Mouse (Mus musculus) thymus, postnatal 25 days (tissue): ENCODE results near the gene Cse1l.

Experiments
- DNase-seq: peaks from one replicate; pipeline ENCODE4 v3.0.0; 2022

Cse1l gene

DNA sequence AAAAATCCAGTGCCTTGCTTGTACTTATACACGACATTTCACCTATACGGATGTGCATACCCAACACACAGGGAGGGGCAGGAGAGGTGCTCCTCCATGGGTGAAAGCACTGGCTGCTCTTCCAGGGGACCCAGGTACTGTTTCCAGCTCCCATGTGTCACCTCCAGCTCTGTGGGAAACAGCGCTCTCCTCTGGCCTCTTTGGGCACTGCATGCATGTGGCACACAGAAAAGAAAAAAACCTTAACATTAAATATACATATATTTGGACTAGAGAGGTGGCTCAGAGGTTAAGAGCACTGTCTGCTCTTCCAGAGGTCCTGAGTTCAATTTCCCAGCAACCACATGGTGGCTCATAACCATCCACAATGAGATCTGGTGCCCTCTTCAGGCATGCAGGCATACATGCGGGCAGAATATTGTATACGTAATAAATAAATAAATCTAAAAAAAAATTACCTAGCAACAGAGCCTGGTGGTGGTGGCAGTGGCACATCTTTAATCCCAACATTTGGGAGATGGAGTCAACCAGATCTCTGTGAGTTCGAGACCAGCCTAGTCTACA is 2.0 kb upstream of the Cse1l start:
- DNase-seq: peak; percentile 5

DNA sequence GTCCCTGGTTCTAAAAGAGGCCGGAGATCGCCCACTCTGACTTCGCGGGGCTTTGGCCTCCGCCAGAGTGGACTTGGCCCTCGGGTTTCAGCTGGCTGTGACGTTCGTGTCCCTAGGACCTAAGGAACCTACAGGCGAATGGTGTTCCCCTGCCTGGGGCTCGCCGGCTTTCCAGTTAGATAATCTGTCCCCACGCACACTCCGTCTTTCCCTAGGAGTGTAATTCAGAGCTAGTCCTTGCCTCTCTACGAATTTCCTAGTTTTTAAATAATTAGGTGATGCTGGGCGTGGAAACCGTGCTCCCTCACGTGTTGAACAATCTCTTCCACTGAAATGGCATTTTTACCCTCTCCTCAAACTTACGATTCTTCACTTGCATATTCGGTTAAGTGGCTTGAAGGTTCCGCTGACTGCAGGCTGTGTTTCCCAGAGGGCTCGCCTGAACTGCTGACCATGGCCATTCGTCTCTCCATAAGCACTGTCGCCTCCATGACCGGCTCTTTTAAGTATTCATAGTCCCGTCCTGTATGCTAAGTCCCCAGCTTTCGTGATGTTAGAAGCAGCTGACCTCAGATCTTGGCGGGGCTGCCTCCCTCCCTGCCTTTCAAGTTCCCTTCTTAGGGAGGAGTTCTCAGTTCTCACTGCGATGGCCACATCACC is 813 bp downstream of the Cse1l start:
- DNase-seq: peak; percentile 5

DNA sequence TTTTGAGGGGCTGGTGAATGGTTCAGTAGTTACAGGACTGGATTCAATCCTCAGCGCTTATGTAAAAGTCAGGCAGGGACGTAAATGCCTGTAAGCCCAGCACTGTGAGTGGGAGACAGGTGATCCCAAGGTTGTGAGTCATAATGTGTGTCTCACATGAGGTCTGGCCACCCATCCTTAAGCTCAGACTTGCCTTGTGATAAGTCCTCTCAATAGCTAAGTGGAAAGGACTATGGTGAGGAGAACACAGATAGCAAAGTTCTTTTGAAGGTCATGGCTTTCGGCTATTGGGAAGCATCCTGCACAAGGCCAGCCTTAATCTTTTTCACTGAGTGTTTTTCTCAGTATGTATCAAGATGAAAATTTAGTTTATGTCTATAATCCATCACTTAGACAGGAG is 3.9 kb downstream of the Cse1l start:
- no peak for DNase-seq

DNA sequence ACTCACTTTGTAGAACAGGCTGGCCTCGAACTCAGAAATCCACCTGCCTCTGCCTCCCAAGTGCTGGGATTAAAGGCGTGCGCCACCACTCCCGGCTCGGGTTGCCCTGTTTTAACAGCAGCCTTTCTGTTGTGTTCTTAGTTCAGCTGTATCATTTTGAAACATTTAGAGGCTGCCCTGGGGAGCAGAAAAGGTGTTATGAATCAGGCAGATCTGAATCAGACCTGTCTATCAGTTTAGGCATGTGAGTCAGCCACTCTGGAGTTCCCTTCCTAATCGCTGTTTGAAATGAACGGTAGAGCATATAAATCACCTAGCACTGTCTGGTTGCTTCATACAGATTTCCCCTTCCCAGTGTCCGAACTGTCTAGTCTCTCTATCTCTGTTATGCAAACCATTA is 4.7 kb downstream of the Cse1l start:
- no peak for DNase-seq

DNA sequence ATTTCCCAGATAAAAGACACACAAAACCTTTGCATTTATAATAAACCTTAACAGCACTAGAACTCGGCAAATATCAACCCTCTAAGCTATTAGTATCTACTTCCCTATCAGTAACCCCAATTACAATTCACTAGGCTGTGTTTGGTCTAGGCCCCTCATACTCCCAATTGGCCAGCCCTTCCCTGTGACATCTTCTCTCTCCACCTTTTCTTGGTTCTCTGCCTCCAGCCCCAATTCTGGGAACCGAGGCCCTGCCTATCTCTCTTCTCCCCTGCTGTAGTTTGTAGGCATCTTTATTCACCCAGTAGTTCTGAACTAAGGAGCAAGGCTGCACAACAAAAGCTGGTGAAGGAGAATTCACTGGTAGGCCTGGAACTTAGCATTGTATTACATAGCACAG is 18.1 kb downstream of the Cse1l start:
- DNase-seq: no peak

DNA sequence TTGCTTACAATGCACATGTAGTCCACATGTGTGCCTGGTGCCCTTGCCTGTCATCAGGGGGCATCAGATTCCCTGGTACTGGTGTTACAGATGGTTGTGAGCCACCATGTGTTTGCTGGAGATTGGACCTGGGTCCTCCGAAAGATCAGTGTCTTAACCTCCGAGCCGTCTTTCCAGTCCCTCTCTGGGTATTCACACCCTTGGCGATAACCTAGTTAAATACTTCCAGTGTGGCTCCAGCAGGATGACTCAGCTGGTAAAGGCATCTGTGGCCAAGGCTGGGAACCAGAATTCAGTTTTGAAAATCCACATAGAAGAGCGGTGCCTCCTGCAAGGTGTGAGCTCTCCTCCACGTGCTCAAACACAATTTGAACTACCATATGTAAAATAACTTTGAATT is 28.1 kb downstream of the Cse1l start:
- no peak for DNase-seq

DNA sequence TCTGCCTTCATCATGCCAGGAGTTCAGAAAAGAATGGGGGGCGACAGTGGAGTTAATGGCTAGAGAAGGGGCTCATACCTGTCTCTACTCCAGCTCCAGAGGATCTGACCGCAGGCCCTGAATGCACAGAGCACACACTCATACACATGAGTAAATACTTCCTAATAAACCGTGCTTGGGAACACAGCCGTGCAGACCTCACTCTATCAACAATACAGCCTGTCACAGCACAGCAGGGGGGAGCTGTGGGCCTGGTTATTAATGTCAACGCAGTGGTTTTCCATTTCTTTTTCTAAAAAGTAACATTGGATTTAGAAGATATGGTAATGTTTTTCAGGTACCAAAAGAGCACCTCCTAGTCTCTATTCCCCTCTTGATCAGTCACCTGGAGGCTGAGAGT is 28.6 kb downstream of the Cse1l start:
- no peak for DNase-seq

DNA sequence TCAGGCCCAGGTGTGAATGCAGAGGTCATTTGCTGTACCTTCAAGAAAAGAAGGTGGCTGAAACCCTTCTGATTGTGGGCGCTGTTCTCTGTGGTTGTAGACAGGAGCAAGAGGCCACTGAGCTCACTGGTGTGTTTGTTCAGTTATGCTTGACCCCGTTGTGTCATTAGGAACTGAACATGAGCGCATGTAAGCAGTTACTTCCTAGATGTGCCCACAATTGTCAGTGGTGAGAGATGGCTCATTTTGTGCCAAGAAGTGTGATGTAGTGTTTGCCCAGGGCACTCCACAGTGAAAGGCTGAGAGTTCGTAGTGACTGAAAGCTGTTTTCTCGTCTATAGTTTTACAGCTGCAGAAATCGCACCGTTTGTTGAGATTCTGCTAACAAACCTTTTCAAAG is 29.7 kb downstream of the Cse1l start:
- no peak for DNase-seq

DNA sequence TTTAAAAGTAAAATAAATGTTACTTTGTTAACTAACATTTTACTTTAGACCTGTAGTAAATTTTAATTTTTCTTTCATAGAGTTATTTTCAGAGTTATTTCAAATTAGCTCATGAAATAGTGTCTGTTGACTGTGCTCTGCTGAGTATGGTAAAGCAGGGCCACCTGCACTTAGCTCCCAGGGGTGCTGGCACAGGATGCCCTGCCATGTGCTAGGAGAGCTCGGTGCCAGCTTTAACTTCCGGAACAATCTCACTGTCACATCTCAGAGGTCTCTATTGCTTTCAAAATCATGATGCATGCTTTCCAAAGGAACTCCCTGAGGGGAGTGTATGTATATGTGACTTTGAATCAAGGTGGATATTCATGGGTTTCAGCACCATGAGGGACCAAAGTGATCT is 30.3 kb downstream of the Cse1l start:
- no peak for DNase-seq

DNA sequence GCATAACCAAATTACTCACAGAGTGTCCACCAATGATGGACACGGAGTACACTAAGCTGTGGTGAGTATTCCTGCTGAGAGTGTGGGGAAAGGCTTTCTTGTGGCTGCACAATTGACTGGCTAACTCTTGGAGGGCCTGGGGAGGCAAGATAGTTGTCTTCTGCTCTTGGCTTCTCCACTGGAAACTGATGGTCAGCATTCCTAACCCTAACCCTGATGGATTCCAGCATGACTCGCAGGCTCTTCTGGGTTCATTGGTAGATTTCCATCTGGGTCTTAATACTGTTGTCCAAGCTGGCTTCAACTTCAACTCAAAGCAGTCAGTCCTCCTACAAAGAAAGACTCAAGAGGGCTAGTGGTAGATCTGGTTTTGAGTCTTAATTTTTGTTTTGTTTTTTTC is 37.3 kb downstream of the Cse1l start:
- DNase-seq: no peak

DNA sequence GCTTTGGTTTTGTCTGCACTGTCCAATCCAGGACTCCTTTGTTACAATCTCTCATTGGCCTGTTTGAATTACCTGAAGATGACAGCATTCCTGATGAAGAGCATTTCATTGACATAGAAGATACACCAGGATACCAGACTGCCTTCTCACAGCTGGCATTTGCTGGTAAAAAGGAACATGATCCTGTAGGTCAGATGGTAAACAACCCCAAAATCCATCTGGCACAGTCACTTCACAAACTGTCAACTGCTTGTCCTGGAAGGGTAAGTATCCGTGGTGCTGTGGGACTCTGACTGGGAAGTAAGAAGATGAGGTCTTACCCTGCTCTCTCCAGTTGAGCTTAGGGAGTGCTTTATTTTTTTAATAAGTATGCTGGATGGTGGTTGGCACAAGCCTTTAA is 38.5 kb downstream of the Cse1l start:
- DNase-seq: no peak

DNA sequence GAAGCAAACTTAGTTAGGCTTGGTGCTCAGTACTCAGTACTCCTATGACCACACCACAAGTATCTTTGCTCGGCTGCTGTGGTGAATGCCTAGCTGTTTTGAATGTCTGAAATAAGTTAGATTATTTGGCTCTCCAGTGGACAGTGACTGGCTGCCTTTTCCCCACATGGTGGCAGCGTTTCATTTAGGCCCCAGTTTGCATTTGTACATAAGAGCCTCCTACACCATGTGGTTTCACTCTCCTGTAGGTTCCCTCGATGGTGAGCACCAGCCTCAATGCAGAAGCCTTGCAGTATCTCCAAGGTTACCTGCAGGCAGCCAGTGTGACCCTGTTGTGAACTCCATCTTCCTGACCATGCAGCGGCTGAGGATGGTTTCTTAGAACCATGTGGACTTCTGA is 39.6 kb downstream of the Cse1l start:
- DNase-seq: peak; percentile 25

DNA sequence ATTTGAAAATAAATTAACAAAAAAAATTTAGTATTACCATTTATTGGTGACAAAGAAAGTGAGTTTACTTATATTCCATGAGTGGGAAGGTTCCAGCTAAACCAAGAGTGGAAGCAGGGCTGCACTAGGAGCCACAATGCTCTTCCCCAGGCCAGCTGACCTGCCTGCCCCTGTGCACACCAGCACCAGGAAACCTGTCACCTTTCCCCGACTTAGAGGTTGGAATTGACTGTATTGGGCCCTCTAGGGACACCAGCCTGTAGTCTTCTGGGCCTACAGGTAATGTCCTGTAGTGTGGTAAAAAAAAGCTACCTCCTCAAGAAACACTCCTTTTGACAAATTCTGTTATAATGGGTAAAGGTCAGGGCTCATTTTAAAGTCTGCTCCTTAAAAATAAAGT is 42.4 kb downstream of the Cse1l start:
- DNase-seq: no peak

DNA sequence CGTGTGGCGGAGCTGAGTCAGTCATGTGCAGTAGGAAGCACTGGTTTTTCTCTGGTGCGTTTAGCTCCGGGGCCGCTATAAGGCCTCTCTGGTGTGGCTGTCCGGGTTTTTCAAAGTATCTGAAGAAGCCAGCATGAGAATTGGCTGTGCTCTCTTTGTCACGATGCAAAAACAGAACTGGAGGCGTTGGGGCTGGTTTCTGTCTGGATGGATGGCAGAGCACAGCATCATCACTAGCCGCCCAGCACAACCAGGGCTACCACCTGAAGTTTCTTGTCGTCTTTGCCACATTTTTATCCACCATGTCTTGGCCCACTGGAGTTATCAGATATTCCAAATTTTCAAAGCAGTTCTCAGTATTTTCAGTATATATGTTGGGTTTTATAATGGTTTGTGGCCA is 43.1 kb downstream of the Cse1l start:
- no peak for DNase-seq

DNA sequence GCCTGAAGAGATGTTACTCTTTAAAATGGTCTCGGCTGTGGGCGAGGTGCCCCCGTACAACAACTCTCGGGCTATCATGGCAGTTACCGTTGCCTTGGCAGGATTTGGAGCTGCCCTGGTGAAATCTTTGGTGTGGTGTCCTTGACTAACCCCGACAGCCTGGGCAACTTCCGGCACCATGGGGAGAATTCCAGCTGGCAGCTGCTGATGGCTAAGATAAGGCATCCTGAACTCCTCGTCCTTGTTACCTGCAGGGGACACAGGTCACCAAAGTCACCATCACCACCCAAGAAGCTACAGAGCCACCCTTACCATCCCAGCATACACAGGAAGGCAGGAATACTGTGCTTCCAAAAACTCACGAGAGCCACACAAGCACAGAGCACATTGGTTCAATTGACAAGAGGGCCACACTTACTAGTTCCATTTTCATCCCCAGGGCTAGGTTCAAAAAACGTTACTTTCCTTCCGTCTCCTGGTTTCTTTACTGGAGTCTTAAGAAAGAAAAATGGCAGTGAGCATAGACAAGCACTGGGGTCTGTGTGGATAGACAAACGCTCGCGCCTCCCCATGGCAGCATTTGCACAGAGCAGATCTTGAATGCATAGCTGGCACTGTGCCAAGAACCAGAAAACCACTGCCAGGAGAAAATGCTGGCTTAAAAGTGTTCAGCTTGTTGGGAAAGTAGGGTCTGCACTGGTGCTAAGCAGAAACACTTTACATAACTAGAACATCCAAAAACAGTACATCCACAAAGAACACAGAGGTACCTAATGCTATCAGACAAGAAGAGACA is 45.2 kb downstream of the Cse1l start:
- DNase-seq: no peak

DNA sequence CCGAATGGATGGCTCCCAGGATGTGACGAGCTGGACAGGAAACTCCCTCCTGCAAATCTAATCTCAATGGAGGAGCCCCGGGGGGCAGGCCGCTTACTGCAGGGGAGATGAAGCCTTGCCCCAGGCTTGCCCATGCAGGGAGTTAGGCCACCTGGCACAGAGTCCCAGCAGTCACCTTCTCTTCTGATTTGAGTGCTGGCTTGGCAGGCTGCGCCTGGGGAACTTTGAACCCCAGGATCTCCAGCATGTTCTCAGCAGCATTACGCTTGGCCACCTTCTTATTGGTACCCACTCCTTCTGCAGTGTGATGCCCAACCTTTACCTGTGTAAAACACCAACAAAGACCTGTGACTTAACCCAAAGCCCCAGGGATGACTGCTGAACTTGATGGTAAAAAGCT is 46.3 kb downstream of the Cse1l start:
- DNase-seq: no peak

DNA sequence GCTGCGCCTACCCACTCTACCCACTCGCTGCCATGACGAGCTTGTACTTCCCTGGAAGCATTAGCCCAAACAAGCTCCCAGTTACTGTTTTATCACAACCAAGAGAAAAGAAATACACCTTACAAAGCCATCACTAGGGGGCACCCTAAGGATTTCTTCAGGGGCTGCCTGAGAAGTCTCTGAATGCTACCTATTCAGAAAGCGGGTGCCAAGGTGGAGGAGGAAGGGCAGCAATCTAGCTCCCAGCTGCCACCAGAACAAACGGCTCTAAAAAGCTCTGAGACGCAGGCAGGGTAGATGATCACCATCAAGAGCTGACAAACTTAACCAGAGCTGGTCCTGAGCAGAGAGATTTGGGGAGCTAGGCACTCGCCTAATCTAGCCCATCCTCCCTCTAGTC is 51.0 kb downstream of the Cse1l start:
- peak; percentile 57 for DNase-seq

DNA sequence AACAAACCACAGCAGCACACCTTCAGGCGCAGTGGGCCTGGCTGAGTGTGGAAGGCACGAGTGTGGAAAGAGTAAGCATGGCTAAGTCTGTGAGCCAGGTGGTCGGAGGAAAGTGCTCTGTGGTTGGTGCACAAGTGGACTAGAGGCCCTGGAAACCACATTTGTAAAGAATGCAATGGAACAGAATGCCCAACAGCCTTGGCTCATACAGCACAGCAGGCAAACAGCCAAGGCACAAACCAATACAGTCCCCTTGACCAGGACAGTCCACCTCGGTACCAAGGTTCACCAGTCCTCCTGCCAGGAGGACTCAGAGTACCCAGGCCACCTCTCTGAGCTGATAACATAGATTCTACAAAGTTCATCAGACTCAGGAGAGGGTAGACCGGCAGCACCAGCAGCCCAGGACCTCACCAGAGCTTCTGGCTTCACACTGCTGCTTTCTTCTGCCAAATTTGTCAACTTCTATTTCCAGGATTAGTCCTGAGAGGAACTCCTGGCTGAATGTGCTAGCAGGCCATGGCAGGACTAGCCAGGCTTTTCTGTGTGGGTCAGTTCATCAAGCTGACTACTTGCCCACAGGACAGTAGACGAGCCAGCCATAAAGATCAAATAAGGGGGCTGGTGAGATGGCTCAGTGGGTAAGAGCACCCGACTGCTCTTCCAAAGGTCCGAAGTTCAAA is 54.9 kb downstream of the Cse1l start:
- DNase-seq: no peak

DNA sequence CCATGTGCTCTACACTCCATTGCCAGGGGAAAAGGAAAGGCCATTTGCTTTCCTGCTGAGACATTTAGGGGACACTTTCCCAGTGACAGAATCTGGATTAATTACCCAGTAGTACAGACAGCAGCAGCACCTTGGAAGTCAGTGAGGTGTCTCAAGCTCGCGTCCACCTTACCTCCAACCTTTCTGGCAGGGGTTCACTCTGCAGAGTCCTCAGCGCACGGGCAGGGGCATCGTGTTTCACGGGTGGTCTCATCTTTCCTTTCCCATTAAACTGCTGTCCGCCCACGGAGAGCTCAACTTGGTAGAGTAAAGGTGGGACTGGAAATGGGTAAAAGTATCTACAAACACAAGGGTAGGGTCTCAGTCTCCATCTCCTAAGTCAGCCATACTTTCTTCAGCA is 57.4 kb downstream of the Cse1l start:
- no peak for DNase-seq

DNA sequence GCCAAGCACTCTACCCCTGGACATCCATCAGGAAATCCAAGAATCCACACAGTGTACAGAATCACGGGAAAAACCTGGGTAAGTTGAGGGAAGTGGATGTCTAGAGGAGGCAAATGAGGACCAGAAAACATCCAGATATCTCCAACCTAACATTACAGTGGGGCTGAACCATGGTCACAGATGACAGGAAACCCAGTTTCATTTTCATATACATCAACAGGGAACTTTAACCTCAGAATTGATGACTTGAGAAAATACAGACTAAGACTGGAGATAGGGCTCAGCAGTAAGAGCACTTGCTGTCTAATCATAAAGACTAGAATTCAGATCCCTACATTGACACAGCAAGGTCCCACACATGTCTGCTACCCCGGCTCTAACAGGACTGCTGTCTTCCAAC is 58.9 kb downstream of the Cse1l start:
- DNase-seq: no peak

DNA sequence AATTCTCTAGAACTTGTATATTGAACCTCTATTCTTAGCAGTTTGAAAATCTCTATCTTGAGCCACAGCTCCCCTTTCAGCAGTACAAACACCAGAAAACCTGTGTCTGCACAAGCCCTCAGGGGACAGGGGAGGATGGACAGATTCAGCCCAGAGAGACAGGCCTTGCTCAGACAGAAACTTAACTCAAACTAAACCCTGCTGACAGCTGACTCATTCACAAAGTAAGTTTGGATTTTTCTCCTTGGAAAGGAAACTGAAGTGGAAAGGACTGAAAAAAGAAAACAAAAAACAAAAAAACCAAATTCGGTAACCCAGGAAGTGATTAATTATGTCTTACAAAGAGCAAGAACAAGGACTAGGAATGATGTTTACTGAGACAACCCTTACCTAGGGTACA is 67.3 kb downstream of the Cse1l start:
- no peak for DNase-seq

DNA sequence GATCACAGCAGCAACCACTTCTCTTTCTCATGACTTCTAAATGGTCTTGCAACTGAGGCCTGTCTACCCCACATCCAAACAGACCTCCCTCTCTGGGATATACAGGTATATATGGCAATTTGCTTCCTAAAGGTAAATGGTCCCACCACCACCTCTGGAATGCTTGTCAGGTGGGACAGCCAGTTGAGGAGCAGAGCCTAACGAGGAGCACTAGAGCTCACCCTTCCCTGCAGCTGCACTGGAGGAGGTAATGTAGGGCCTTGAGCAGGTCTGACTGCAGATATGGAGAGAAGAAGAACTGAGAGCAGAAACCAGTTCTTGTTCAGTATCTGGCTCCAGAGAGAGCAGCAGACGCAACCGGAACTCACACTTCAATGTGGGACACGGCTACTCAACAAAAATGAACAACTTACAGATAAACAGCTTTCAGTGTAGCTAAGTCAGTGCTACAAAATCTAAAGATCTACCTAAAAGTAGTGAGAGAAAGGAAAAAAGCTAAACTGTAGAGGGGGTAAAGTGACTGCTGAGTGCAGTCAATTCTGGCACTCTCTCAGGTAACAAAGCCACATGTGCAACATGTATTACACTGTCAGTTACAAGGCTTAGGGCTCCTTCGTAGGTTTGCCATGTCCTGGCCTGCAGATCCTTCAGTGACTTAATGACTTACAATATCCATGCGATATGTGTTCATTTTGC is 68.5 kb downstream of the Cse1l start:
- DNase-seq: no peak

DNA sequence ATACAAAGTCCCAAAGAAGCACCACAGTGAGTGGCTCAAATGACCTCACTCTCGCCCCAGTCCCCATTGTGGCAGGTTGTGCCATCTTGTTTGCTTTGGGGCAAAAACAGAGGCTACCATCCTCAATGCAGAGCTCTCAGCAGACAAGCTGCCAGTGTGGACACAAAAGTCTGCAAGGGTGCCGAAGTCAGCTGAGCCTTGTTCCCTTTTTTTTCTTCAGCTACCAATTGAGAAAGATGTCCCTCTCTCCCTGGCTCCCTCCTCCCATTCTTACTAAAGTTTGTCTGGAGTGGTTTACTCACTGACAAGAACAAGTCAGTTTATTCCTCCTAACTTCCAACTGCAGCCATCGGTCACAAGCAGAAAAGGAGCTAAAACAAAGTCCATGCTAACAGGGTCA is 70.5 kb downstream of the Cse1l start:
- DNase-seq: no peak
